Mouse (Mus musculus) stomach, embryonic 14.5 days (tissue): ENCODE measurements around the gene Hist1h4f. TPM values are rescaled to one million over a fixed set of nuclear protein-coding genes. Genes with fewer than 3 reads are reported as not detected.

Source experiments
- ATAC-seq: fragments of 200-750 bp; cut with Nextera tagmentation; 2 replicates; pipeline ENCODE4 v1.8.0; 2017; ENCODE audit warnings: low read depth, moderate TSS enrichment; ENCODE audit not compliant: insufficient number of reproducible peaks, insufficient read depth, low FRiP score
- H3K27ac ChIP-seq: fragments of 300-500 bp; sonication (generic); 2 replicates; pipeline ENCODE4 v1.5.1; 2014; ENCODE audit warnings: mild to moderate bottlenecking, low read length, moderate library complexity, mixed read lengths
- H3K27me3 ChIP-seq: fragments of 300-500 bp; sonication (generic); 2 replicates; pipeline ENCODE4 v1.6.1; 2014; ENCODE audit warnings: low read length, control low read depth, mixed read lengths; ENCODE audit not compliant: control insufficient read depth, insufficient read depth
- H3K36me3 ChIP-seq: fragments of 300-500 bp; sonication (generic); 2 replicates; pipeline ENCODE4 v1.6.1; 2014; ENCODE audit warnings: mild to moderate bottlenecking, control low read depth, low read length, moderate library complexity, mixed read lengths; ENCODE audit not compliant: control insufficient read depth, insufficient read depth
- H3K4me1 ChIP-seq: fragments of 300-500 bp; sonication (generic); 2 replicates; pipeline ENCODE4 v1.6.1; 2014; ENCODE audit warnings: low read length, control low read depth, mixed read lengths; ENCODE audit not compliant: control insufficient read depth, insufficient read depth
- H3K4me2 ChIP-seq: fragments of 300-500 bp; sonication (generic); replicated peaks from 2 replicates; pipeline ENCODE4 v1.6.1; 2014; ENCODE audit warnings: low read depth, low read length, control low read depth
- H3K4me3 ChIP-seq: fragments of 300-500 bp; sonication (generic); 2 replicates; pipeline ENCODE4 v1.5.1; 2014; ENCODE audit warnings: low read depth, low read length, control low read depth
- H3K9ac ChIP-seq: fragments of 300-500 bp; sonication (generic); replicated peaks from 2 replicates; pipeline ENCODE4 v1.6.1; 2014; ENCODE audit warnings: low read depth, mild to moderate bottlenecking, control low read depth, low read length, moderate library complexity, mixed read lengths
- H3K9me3 ChIP-seq: fragments of 300-500 bp; sonication (generic); 2 replicates; pipeline ENCODE4 v1.6.1; 2016; ENCODE audit warnings: low read depth, low read length, control low read depth; ENCODE audit not compliant: control insufficient read depth
- WGBS: fragments of 180-500 bp; shearing (Covaris S2); extraction: QIAGEN DNeasy Blood & Tissue Kit; methylation state at CpG from one replicate; pipeline ENCODE4 v1.1.7; 2014; 5-methylcytosine and 5-hydroxymethylcytosine counted together
- polyA plus RNA-seq: library from polyadenylated mRNA; unstranded; fragments of >200 nt; fragmentation: Nextera tagmentation; extraction: Ambion mirVana; gene quantifications from 2 replicates; pipeline ENCODE4 v1.2.1, GENCODE M21; 2014

Hist1h4f gene
- polyA plus RNA-seq, 1 experiment from 2014 or later = 1.8 TPM

DNA sequence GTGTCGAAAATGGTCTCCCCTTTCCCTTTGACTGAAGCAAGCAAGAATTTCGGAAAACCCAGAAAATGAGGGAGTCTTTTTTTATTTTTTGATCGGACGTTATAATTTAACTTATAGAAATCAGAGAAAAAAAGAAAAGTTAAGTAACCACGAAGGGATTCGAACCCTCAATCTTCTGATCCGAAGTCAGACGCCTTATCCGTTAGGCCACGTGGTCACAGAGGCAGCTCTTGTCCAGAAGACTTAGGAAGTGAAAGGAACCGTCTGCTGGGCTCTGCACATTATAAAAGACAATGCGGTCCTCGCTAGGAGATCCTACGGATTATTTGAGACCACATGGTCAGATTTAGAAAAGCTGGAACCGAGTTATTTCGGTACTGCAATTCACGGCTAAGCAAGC is 25.1 kb downstream of the Hist1h4f start:
- ATAC-seq = peak; percentile 44; the same call in 1 of the 2 replicates
- H3K27ac ChIP-seq = 0 out of 2 replicates have a peak overlapping the region, but pooled peaks have one; percentile 29
- WGBS = under 1% methylated on average over 17 of the region's 17 CpGs

DNA sequence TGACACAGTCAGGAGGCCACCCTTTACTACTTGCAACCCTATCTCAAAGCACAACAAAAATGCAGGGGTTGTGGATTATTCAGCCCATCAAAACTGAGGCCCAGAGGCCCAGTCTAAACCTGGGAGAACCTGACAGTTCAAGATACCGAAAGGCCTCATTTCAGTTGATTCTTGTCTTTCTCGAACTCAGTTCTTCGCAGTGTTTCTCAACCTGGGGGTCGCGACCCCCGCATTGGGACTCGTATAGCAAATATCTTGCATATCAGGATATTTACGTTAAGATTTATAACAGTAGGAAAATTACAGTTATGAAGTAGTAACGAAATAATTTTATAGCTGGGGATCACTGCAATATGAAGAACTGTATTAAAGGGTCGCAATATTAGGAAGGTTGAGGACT is 25.5 kb downstream of the Hist1h4f start:
- Histone ChIP-seq H3K27ac (no peak overlapping the region), H3K4me2 (peak overlapping the region; percentile 38), H3K4me1 (peaks cover 5% of the 10 kb centered on the region; the same call in 1 of the 2 replicates), H3K27me3 (no peaks in the 10 kb centered on the region), H3K36me3 (no peaks in the 10 kb centered on the region), H3K4me3 (peak overlapping the region; percentile 30), H3K9ac (no peak overlapping the region), H3K9me3 (no peaks in the 10 kb centered on the region)
- WGBS = 1% methylated on average over 10 of the region's 10 CpGs
- no peak for ATAC-seq

More for the DNA sequence above, 25.1 kb downstream of the Hist1h4f start:
- no peaks in the 10 kb centered on the region for H3K36me3 ChIP-seq
- no peak overlapping the region for H3K9ac ChIP-seq
- peaks cover 5% of the 10 kb centered on the region; the same call in 1 of the 2 replicates for H3K4me1 ChIP-seq
- H3K27me3 ChIP-seq = no peaks in the 10 kb centered on the region
- H3K9me3 ChIP-seq = no peaks in the 10 kb centered on the region
- peak overlapping the region; percentile 30 for H3K4me3 ChIP-seq
- peak overlapping the region; percentile 38 for H3K4me2 ChIP-seq

DNA sequence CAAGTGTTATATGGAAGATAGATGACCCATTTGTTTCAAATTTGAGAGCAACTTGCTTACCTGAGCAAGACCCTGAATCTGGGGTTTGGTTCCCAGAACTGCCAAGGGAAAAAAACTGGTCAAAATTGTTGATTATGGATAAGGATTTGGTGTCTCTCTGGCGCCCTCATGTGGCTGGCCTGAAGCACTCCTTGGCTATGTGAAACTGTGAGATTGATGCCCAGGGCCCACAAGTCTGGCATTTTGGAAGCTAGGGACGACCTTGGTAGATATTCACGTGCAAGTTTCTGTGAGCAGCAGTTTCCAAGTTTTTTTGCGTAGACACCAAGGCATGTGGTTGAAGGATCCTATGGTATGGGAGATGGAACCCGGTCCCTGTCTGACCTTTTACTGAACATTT is 26.8 kb downstream of the Hist1h4f start:
- WGBS = 11% methylated on average over 5 of the region's 5 CpGs
- no peak overlapping the region for H3K9ac ChIP-seq
- no peaks in the 10 kb centered on the region for H3K27me3 ChIP-seq
- no peak overlapping the region for H3K4me3 ChIP-seq
- H3K4me1 ChIP-seq = peaks cover 5% of the 10 kb centered on the region; the same call in 1 of the 2 replicates
- ATAC-seq = no peak
- no peaks in the 10 kb centered on the region for H3K9me3 ChIP-seq
- H3K27ac ChIP-seq = no peak overlapping the region
- no peak overlapping the region for H3K4me2 ChIP-seq
- no peaks in the 10 kb centered on the region for H3K36me3 ChIP-seq

DNA sequence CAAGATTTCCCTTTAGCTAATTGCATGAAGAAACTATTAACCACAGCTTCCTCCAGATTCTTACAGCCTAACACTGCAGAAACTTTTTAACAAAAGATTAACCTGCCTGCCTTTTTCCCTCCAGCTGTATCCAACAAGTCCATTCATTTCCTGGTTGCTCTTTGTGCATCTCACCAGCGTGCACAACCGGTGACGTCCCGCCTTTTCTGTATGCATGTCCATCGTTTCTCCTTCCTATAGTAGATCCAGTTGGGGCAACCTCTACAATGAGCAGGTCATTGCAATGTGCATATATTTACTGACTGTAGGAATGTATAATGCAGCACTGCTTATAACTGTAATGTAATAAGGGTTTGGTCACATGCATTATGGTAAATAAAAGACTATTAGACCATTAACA is 27.5 kb downstream of the Hist1h4f start:
- Histone ChIP-seq H3K27me3 (no peaks in the 10 kb centered on the region), H3K4me1 (peaks cover 3% of the 10 kb centered on the region; the same call in 1 of the 2 replicates), H3K4me2 (no peak overlapping the region), H3K4me3 (no peak overlapping the region), H3K36me3 (no peaks in the 10 kb centered on the region), H3K9ac (no peak overlapping the region), H3K27ac (no peak overlapping the region), H3K9me3 (no peaks in the 10 kb centered on the region)
- 58% methylated on average over 5 of the region's 5 CpGs for WGBS
- no peak for ATAC-seq

DNA sequence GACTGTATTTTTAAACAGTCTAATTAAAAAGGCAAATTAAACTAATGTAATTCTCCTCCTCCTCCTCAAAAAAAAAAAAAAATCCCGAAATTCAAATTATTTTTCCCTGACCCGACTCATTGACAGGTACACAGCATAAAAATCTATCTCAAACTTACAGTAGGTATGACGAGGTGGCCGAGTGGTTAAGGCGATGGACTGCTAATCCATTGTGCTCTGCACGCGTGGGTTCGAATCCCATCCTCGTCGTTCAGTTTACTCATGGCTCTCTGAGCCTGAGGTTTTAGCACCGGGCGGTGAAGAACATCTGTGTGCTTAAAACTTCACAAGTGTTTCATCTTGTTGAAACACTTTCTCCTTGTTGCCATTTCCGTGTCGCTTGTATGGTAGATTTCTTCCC is 29.7 kb downstream of the Hist1h4f start:
- 0 out of 2 replicates have a peak overlapping the region, but pooled peaks have one; percentile 23 for H3K4me2 ChIP-seq
- H3K36me3 ChIP-seq = no peaks in the 10 kb centered on the region
- H3K9me3 ChIP-seq = no peaks in the 10 kb centered on the region
- ATAC-seq = no peak
- H3K4me1 ChIP-seq = no peaks in the 10 kb centered on the region
- WGBS = under 1% methylated on average over 14 of the region's 14 CpGs
- no peaks in the 10 kb centered on the region for H3K27me3 ChIP-seq
- H3K27ac ChIP-seq = no peak overlapping the region
- H3K4me3 ChIP-seq = no peak overlapping the region
- H3K9ac ChIP-seq = no peak overlapping the region

DNA sequence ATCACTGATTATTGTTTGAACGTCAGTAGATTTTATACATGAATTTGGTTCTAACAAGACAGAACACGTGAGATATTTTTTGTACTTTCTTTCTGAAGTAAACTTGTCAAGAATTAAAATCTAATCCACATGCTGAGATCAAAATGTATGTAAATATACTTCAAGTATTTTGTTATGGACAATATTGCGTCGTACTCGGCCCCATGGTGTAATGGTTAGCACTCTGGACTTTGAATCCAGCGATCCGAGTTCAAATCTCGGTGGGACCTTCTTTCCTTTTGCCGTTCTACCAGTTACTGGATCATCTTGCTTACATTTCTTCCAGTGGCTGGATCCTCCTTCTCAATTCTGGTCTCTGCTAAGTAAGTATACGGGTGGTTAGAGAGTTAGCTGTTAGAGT is 32.0 kb downstream of the Hist1h4f start:
- Histone ChIP-seq H3K4me1 (no peaks in the 10 kb centered on the region; the same call in 1 of the 2 replicates), H3K9ac (no peak overlapping the region), H3K36me3 (no peaks in the 10 kb centered on the region), H3K4me3 (peak overlapping the region; percentile 55), H3K9me3 (no peaks in the 10 kb centered on the region), H3K4me2 (peak overlapping the region; percentile 72), H3K27ac (no peak overlapping the region), H3K27me3 (no peaks in the 10 kb centered on the region)
- WGBS = under 1% methylated on average over 10 of the region's 10 CpGs
- ATAC-seq = peak; percentile 54; the same call in 1 of the 2 replicates

DNA sequence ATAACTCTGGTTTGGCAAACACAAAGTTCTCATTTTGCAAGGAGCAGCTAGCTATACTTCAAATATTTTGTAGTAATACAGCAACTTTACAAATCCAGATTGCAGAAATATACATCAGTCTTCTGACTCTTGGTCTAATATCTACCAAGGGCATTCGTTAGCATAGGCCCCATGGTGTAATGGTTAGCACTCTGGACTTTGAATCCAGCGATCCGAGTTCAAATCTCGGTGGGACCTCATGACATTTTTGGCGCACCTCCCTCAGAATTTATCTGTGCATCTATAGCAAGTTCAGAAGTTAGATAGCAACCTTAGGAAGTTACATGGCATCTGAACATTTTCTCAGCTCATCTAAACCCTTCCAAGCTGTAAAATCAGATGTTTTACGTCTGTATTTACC is 32.6 kb downstream of the Hist1h4f start:
- WGBS = 0% methylated on average over 6 of the region's 6 CpGs
- no peaks in the 10 kb centered on the region; the same call in 1 of the 2 replicates for H3K4me1 ChIP-seq
- no peaks in the 10 kb centered on the region for H3K36me3 ChIP-seq
- H3K4me2 ChIP-seq = peak overlapping the region; percentile 72
- no peaks in the 10 kb centered on the region for H3K9me3 ChIP-seq
- peak; percentile 51; the same call in 1 of the 2 replicates for ATAC-seq
- no peak overlapping the region for H3K9ac ChIP-seq
- no peak overlapping the region for H3K27ac ChIP-seq
- peak overlapping the region; percentile 55 for H3K4me3 ChIP-seq
- no peaks in the 10 kb centered on the region for H3K27me3 ChIP-seq

DNA sequence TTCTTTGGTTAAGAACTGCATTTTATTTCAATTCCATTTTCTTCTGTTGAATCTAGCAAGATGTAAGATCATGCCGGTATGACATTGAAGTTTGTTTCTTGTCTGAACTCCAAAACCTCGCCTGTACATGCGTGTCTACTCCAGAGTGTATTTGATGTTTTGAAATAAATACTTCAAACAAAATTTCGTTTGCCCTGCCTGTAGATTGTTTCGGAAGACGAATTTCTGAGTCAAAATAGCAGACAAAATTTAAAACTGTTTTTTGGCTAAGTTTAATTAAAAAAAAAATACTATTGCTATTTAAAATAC is 33.2 kb downstream of the Hist1h4f start:
- H3K9ac ChIP-seq = peak overlapping the region; percentile 33; the same call in 1 of the 2 replicates
- H3K9me3 ChIP-seq = no peaks in the 10 kb centered on the region
- ATAC-seq = no peak
- under 1% methylated on average over 6 of the region's 6 CpGs for WGBS
- H3K27me3 ChIP-seq = no peaks in the 10 kb centered on the region
- H3K4me1 ChIP-seq = no peaks in the 10 kb centered on the region; the same call in 1 of the 2 replicates
- H3K4me3 ChIP-seq = peak overlapping the region; percentile 55
- H3K27ac ChIP-seq = no peak overlapping the region
- H3K4me2 ChIP-seq = peak overlapping the region; percentile 72
- H3K36me3 ChIP-seq = no peaks in the 10 kb centered on the region
